Mouse (Mus musculus) frontal cortex, postnatal 14 days (tissue): Measurements from ENCODE around the gene Mdm2.

ENCODE experiments used
- DNase-seq, 2 experiments: peaks; one replicate each; pipeline ENCODE4 v3.0.0; 2022; ENCODE audit warnings: low spot score in 2 of 2

Gene Mdm2

DNA sequence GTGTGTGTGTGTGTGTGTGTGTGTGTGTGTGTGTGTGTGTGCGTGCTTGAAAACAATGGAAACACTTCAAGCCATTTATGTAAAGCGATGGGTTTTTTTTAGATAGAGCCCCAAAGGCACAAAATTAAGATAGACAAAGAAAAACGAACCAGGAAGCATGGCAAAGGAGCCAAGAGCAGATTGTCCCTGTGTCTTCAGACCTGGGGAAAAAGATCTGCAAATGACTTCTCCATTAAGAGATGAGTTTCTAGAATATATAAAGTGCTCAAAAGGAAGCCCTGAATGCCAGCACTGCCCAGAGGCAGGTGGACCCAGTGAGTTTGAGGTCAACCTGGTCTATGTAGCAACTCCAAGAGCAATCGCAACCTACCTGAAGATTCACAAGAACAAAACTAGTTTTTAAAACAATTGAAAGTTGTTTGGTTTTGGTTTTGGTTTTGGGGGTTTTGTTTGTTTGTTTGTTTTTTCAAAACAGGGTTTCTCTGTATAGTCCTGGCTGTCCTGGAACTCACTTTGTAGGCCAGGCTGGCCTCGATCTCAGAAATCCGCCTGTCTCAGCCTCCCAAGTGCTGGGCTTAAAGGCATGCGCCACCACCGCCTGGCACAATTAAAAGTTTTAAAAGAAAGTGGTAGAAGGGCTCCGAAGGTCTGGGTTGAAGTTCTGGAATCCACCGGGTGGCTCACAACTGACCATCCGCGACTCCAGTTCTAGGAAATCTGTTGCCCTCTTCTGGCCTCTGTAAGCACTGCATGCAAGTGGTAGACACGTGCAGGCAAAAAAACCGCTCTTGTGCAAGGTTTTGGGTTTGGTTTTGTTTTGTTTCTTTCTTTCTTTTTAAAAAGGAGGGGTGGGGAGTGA is 28.3 kb downstream of the Mdm2 start:
- DNase-seq, result no peak

- no peak for DNase-seq
Observed at GRCm38 (mm10) chr10:117681543-117681942, 29.0 kb downstream of the Mdm2 start.

GRCm38 (mm10) chr10:117680868-117681513 is 29.6 kb downstream of the Mdm2 start:
- DNase-seq, result no peak

DNA sequence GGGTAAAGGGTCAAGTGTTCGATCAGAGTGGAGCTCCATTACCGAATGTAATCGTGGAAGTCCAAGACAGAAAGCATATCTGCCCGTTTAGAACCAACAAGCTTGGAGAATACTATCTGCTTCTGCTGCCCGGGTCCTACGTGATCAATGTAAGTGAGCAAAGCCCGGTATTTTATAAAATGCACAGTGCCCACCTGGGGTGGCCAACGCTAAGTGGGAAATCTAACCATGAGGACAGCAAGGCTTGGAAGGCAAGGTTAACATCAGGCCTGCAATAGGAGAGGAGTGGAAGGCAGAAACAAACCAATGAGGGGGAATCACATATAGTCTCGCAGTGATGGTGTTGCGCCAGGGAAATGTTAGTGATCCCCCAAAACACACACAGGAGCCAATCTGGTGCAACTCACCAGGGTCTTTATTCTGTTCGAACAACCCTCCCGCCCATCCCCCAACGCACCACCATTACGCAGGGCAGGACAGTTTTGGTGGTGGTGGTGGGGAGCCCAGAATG is 30.5 kb downstream of the Mdm2 start:
- no peak for DNase-seq

DNA sequence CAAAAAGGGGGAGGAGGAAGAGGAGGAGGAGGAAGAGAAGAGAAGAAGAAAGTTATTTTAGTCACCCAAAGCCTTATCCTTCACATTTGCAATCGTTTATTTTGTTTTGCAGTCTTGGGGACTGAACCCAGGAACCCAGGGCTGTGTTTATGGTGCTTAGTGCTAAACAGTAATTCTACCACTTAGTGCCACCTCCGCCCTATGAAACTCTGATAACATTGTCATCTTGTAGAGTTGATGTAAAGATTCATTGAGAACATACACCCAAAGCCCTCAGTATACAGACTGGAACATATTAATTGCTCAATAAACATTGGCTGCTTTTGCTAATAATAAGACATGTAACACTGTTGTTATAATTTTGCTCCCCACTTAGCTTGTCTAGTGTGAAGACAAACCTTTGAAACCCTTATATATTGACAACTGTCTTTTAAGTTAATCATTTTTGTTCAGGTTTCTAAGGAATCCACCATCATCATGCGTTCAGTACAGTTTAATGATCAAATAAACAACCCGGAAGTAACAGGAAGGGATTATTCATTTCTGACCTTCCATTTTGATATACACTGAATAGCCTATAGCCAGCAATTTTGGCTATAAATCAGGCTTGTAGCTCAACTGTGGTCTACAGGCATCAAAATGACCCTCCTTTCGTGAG is 31.4 kb downstream of the Mdm2 start:
- no peak for DNase-seq

GRCm38 (mm10) chr10:117678357-117678756 is 32.2 kb downstream of the Mdm2 start:
- DNase-seq, result no peak

DNA sequence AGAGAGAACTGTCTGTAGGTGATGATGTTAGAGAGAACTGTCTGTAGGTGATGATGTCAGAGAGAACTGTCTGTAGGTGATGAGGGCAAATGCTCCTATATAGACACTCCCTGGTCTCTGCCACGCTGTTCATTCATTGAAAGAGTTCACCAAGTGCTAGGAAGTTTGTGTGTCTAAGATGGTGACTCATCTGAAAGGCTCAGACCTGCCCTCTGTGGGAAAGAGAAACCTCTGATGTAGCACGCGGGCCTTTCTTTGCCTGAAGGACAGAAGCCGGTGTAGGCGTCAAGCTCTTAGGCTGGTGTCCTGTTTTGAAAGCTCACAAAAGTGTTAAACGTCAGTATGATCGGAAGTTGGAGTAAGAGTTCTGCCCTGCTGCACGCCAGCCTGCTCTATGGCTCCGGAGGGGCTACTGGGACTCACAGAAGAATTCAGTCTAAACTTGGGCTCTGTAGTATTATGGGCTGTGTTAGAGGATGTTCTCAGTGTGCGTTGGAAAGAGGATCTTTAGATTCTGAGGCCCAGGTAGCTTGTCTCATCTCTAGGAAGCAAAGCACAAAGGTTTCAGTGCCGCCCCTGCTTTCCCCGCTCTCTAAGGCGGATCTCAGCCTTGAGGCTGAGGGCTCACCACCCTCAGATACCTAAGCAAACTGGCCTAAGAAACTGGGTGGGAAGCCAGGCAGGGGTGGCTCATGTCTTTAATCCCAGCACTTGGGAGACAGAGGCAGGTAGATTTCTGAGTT is 32.9 kb downstream of the Mdm2 start:
- DNase-seq, result no peak

DNA sequence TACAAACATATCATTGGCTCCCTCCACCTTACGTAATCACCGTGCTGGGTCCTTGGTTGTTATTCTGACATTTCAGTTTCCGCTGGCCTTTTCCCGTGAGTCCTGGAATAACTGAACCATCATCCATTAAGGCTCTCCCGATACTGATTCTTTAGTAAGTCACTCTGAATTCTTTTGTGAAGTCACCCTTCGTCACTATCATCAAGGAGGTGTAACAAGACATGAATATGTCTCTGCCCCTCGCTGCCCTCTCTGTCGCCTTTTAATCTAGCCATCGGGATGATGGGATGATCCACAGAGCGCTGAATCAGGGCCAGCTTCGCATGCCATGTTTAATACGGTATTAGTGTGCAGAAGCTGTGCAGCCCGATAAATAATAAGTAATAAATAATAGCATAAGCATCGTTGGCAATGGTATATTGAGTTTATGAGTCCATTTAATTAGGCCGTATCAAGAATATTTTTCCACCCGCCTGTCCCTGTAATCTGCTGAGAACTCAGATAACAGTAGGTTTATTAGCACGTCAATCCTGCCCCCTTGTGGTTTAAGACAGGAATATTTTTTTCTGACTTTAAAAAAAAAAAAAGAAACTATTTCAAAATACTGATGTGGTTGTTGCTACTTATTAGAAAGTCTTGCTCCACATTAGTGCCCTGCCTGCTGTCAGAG is 33.8 kb downstream of the Mdm2 start:
- peak; percentile 31 to 33 for DNase-seq

GRCm38 (mm10) chr10:117676036-117676643 is 34.4 kb downstream of the Mdm2 start:
- DNase-seq, result peak; percentile 33 to 40

GRCm38 (mm10) chr10:117675096-117676035 is 35.2 kb downstream of the Mdm2 start:
- peak; percentile 69 to 87 for DNase-seq

GRCm38 (mm10) chr10:117674359-117675019 is 36.1 kb downstream of the Mdm2 start:
- DNase-seq, result no peak

DNA sequence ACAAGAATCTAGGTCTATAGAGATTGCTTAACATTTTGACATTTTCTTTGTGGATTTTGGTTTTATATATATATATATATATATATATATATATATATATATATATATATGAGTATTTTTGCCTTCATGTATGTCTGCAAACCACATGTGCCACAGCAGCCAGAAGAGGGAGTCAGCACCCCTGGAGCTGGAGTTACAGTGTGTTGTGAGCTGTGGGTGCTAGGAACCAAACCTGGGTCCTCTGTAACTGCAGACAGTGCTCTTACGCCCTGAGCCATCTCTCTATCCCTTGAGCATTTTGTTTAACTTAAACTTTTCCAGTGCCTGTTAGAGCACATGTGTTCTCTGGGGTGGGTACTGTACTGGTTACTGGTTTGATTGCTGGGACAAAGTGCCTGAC is 36.6 kb downstream of the Mdm2 start:
- no peak for DNase-seq

DNA sequence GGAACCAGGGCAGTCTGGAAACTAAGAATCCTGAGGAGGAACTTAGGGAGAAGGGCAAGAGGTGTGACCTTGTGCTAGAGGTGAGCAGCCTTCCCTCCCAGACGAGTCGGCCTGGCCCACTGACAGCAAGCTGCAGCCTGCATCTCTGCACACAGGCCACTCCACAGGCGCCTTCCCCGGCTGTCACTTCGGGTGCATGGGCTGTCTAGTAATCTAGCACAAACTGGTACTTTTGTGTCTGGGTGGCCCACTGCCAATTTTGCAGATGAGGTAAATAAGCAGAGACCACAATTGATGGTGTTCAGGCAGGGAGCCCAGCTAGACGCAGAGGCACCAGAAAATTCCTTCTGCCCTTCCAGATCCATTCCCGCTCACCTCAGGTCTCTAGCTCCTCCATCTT is 37.9 kb downstream of the Mdm2 start:
- peak in 1 of 2 experiments; percentile 14 for DNase-seq

- no peak for DNase-seq
Observed at GRCm38 (mm10) chr10:117671930-117672666, 38.5 kb downstream of the Mdm2 start.

DNA sequence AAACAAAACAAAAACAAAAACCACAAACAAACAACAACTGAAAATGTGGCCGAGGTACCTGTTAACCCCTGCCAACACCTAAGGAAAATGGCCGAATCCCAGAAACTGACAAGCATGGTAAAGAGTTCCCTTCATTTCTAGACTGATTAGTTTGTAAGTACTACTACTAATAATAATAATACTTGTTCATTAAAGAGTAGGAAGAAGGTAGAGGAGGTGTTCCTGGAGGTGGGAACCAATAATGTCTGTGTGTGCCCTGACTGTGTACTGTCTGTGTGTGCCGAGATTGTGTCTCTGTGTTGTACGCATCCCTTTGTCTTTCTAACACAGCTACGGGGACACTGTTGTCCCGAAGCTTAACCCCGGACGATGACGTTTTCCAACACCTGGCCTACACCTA is 39.3 kb downstream of the Mdm2 start:
- DNase-seq, result no peak

- no peak for DNase-seq
Observed at GRCm38 (mm10) chr10:117670791-117671190, 39.8 kb downstream of the Mdm2 start.

DNA sequence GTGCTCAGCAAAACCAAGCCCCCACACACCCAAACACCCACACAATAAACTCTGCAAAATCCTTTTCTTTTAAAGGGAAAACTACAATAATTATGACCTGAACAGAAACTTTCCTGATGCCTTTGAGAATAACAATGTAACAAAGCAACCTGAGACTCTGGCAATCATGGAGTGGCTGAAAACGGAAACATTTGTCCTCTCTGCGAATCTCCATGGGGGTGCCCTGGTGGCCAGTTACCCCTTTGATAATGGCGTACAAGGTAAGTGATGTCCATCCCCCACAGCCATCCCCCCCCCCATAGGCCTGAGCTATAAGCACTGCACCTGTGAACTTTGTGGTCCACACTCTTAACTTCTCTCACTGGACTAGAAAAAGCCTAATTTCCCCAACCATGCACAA is 40.5 kb downstream of the Mdm2 start:
- no peak for DNase-seq

DNA sequence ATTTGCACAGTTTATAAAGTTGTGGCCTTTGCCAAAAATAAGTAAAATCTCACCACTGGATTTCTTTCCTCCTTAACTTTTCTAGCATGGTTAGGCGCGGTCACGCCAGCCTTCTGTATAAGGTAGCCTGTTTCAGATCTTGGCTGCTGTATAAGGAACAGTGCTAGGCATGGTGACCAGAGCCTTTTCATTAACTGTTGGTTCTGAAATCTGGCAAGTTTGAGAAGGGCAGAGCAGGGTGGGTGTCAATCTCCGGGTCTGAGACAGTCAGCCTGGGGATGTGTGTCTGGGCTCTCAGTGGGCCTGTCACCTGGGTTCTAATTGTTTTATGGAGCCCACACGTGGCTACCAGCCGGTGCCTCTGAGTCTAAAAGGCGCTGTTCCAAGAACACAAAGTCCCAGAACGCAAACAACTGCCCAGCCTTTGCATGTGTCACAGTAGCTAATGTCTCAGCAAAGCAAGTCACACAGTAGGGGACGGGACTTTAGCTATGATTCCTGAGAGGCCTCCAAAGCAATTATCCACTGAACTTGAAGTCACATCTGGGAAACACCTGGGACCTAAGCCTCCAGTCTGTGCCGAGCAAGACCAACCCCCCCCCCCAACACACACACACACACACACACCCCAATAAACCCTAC is 41.0 kb downstream of the Mdm2 start:
- no peak for DNase-seq
